Mouse (Mus musculus) lung, embryonic 14.5 days (tissue): ENCODE measurements around the gene Zbtb46. TPM values are rescaled to one million over a fixed set of nuclear protein-coding genes. Genes with fewer than 3 reads are reported as not detected.

Experiments
- ATAC-seq: fragments of 200-750 bp; cut with Nextera tagmentation; 2 replicates; pipeline ENCODE4 v1.8.0; 2017; ENCODE audit warnings: mild to moderate bottlenecking, moderate TSS enrichment, moderate library complexity; ENCODE audit not compliant: insufficient read depth
- DNase-seq: peaks from one replicate; pipeline ENCODE4 v3.0.0-alpha.2; 2015
- H3K27ac ChIP-seq: fragments of 300-500 bp; sonication (generic); 2 replicates; pipeline ENCODE4 v1.5.1; 2014; ENCODE audit warnings: low read depth, mild to moderate bottlenecking, moderate library complexity
- H3K27me3 ChIP-seq: fragments of 300-500 bp; sonication (generic); 2 replicates; pipeline ENCODE4 v1.6.1; 2014; ENCODE audit warnings: low read length, control low read depth; ENCODE audit not compliant: insufficient read depth
- H3K36me3 ChIP-seq: fragments of 300-500 bp; sonication (generic); 2 replicates; pipeline ENCODE4 v1.6.1; 2014; ENCODE audit warnings: control low read depth; ENCODE audit not compliant: insufficient read depth
- H3K4me1 ChIP-seq: fragments of 300-500 bp; sonication (generic); 2 replicates; pipeline ENCODE4 v1.6.1; 2014; ENCODE audit warnings: antibody characterized with exemption, control low read depth; ENCODE audit not compliant: insufficient read depth
- H3K4me2 ChIP-seq: fragments of 300-500 bp; sonication (generic); 2 replicates; pipeline ENCODE4 v1.6.1; 2014; ENCODE audit warnings: mild to moderate bottlenecking
- H3K4me3 ChIP-seq: fragments of 300-500 bp; sonication (generic); 2 replicates; pipeline ENCODE4 v1.5.1; 2014; ENCODE audit warnings: low read depth, low read length
- H3K9ac ChIP-seq: fragments of 300-500 bp; sonication (generic); 2 replicates; pipeline ENCODE4 v1.6.1; 2014
- H3K9me3 ChIP-seq: fragments of 300-500 bp; sonication (generic); 2 replicates; pipeline ENCODE4 v1.6.1; 2016; ENCODE audit warnings: low read depth, low read length, control low read depth
- CTCF ChIP-seq: IDR thresholded peaks from 2 replicates; pipeline ENCODE4 v1.5.1; 2016; ENCODE audit warnings: antibody characterized with exemption, low read depth
- WGBS: fragments of 180-500 bp; shearing (Covaris S2); extraction: QIAGEN DNeasy Blood & Tissue Kit; methylation state at CpG from one replicate; pipeline ENCODE4 v1.1.7; 2014; 5-methylcytosine and 5-hydroxymethylcytosine counted together
- polyA plus RNA-seq: library from polyadenylated mRNA; unstranded; fragments of >200 nt; fragmentation: Nextera tagmentation; extraction: Ambion mirVana; gene quantifications from 2 replicates; pipeline ENCODE4 v1.2.1, GENCODE M21; 2014

The Zbtb46 gene
- polyA plus RNA-seq, 1 experiment from 2014 or later: 14.6 TPM

DNA sequence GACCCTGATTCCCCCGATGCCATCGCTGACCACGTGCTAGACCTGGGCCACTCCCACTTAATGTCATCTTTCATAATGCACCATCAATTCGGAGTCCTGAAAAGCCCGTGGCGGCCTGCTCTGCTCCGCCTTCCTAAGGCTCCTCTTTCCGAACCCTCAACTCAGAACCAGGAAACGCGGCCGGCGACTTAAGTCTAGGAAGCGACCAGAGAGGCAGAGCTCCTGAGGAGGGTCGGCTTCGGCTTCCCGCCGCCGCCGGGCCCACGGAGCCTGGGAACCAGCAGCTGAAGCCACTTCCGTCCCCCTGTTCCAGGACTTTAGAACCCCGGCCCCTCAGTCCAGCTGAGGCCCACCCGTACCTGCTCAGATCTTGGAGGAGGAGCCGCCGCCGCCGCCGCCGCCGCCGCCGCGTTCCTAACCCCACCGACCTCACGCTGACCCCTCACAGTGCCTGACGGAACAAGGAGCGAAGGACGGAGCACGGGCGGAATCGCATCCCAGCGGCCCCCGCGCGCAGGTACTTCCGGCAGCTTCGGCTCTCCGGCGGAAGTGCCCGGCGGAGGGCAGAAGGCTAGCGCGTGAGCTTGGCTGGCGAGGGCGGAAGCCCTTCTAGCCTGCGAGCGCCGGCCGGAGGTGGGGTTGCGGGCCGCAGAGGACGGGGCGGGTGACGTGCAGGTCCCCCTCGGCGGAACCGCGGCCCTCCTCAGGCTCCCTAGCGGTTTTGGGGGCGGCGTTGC is 94.2 kb downstream of the Zbtb46 start, which contains the start of the genes Zgpat and Arfrp1:
Zgpat (plus strand) TSS at position 69 of the 737 bp plus-strand sequence.
Arfrp1 (minus strand) TSS at position 545 of the 737 bp plus-strand sequence.
- no peaks in the 10 kb centered on the region for H3K27me3 ChIP-seq
- WGBS: under 1% methylated on average over 71 of the region's 71 CpGs
- peaks cover 43% of the 10 kb centered on the region for H3K36me3 ChIP-seq

DNA sequence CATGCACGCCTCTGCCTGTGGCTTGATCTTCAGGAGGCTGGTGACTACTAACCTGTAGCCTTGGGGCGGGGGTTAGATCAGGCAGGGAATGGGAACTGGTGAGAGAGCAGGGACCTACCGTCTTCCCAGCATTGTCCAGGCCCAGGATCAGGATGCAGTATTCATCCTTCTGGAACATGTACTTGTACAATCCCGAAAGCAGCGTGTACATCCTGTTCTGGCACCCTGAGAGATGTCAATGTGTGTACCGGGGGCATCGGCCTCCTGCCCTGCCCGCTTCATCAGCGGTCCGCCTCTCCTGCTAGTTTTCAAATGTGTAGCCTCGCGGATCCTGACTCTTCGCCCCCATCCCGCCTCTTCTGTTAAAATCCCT is 94.8 kb downstream of the Zbtb46 start:
- no peaks in the 10 kb centered on the region for H3K27me3 ChIP-seq
- H3K4me3 ChIP-seq: peak overlapping the region; percentile 91
- peaks cover 16% of the 10 kb centered on the region for H3K4me1 ChIP-seq
- 8% methylated on average over 14 of the region's 14 CpGs for WGBS
- H3K36me3 ChIP-seq: peaks cover 43% of the 10 kb centered on the region
- H3K4me2 ChIP-seq: peak overlapping the region; percentile 96
- peak overlapping the region; percentile 94 for H3K27ac ChIP-seq
- H3K9me3 ChIP-seq: no peaks in the 10 kb centered on the region
- ATAC-seq (peak; percentile 10; the same call in 1 of the 2 replicates), DNase-seq (no peak)
- TF ChIP-seq CTCF: no peak
- peak overlapping the region; percentile 91 for H3K9ac ChIP-seq

More for the DNA sequence above, 94.2 kb downstream of the Zbtb46 start, which contains the start of the genes Zgpat and Arfrp1:
- no peak for TF ChIP-seq CTCF
- Histone ChIP-seq H3K4me3 (peak within 1 kb of the TSS; percentile 91), H3K9me3 (no peaks in the 10 kb centered on the region), H3K9ac (peak within 1 kb of the TSS; percentile 91), H3K27ac (peak within 1 kb of the TSS; percentile 94), H3K4me2 (peak within 1 kb of the TSS; percentile 96), H3K4me1 (peaks cover 16% of the 10 kb centered on the region)
- DNase-seq (peak; percentile 94), ATAC-seq (peak; percentile 93)

DNA sequence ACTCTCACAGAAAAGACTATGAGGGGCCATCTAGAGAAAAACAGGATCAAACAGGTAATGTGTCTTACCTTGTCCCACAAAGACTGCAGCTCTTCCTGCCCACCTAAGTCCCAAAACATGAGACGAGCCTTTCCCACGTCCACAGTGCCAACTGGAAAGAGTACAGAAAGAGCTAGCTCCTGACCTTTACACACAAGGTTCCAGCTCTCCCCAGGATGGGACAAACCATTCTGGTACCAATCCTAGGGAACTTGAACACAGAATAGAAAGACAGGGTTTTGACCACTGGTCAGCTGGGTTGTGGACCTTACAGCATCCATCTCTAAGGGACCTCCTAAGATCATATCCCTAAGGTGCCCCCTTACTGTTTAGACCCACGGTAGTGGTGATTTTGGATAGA is 95.3 kb downstream of the Zbtb46 start:
- no peak for TF ChIP-seq CTCF
- Histone ChIP-seq H3K27me3 (no peaks in the 10 kb centered on the region), H3K36me3 (peaks cover 43% of the 10 kb centered on the region), H3K9ac (peak overlapping the region; percentile 91), H3K4me1 (peaks cover 16% of the 10 kb centered on the region), H3K9me3 (no peaks in the 10 kb centered on the region), H3K4me3 (peak overlapping the region; percentile 91), H3K27ac (no peak overlapping the region), H3K4me2 (peak overlapping the region; percentile 96)
- DNase-seq: no peak
- WGBS: 69% methylated on average over 3 of the region's 3 CpGs
- ATAC-seq: no peak

DNA sequence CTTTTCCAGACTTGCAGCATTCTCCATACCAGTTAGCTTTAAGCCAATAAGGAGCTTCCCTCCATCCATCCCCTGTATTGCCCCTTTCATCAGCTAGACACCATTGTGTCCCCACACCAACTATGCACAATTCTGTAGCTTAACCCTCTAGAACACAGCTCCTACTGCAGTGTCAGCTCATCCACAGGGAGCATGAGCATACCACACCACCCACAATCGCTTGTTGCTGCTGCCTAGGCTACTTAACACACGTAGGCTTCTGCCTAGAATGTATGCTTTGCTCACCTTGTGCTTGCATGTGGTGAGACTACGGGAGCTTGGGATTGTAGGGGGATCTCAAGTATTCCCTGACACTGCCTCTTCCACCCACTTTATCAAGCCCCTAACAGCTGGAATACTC is 102.4 kb downstream of the Zbtb46 start:
- Histone ChIP-seq H3K4me3 (no peak overlapping the region), H3K9ac (no peak overlapping the region), H3K9me3 (no peaks in the 10 kb centered on the region), H3K27ac (no peak overlapping the region), H3K27me3 (no peaks in the 10 kb centered on the region), H3K4me2 (no peak overlapping the region), H3K4me1 (no peaks in the 10 kb centered on the region), H3K36me3 (peaks cover 95% of the 10 kb centered on the region)
- WGBS: 77% methylated on average over 3 of the region's 3 CpGs
- DNase-seq (no peak), ATAC-seq (no peak)
- TF ChIP-seq CTCF: no peak

DNA sequence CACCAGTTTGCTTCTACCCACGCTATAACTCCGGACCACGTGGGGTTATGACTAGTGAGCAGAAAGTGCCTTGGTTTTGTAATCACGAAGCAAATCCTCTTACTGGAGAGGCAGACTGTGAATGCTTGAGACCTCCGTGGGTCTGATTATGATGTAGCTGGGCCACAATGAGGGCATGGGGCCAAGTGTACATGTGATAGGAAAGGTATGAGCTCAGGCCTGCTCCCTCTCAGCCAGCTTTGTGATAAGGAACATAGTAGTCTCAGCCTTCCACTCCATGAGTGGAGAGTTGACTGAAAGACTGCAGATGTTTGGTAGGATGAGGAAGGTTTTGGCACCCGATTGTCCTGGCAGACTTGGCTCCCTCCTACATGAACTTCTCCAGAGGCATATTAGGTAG is 116.5 kb downstream of the Zbtb46 start:
- WGBS: 89% methylated on average over 6 of the region's 6 CpGs
- Histone ChIP-seq H3K4me1 (no peaks in the 10 kb centered on the region), H3K9ac (no peak overlapping the region), H3K36me3 (peaks cover 79% of the 10 kb centered on the region), H3K9me3 (no peaks in the 10 kb centered on the region), H3K4me2 (no peak overlapping the region), H3K27me3 (no peaks in the 10 kb centered on the region), H3K4me3 (no peak overlapping the region), H3K27ac (no peak overlapping the region)
- ATAC-seq (no peak), DNase-seq (no peak)
- no peak for TF ChIP-seq CTCF

DNA sequence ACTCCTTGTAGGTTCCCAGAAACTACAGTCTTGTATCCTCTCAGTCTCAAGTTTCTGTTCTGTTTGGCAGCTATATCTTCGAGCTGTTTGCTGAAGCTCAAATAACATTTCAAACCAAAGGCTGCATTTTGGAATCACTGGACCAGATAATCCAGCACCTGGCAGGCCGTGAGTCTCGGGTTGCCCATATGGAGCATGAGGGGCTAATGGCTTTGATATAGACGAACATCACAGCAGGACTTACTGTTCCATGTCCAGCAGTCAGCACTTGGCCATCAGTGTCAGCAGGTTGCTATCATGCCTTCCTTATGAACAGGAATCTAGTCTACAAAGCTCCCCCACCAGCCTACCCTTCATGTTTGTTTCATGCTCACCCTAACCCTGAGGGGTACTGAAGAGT is 118.8 kb downstream of the Zbtb46 start:
- Histone ChIP-seq H3K36me3 (peaks cover 79% of the 10 kb centered on the region), H3K9ac (no peak overlapping the region), H3K9me3 (no peaks in the 10 kb centered on the region), H3K4me2 (no peak overlapping the region), H3K27me3 (no peaks in the 10 kb centered on the region), H3K4me3 (no peak overlapping the region), H3K27ac (no peak overlapping the region), H3K4me1 (no peaks in the 10 kb centered on the region)
- DNase-seq (no peak), ATAC-seq (no peak)
- 88% methylated on average over 4 of the region's 4 CpGs for WGBS
- TF ChIP-seq CTCF: no peak

Other genes starting within 250 kb of the Zbtb46 start
- gene Srms, start 246.2 kb downstream of the Zbtb46 start, polyA plus RNA-seq: 0.16 and 0.22 TPM in 2 replicates
- 0.21 and 0.27 TPM in 2 replicates for gene Fndc11, start 239.4 kb downstream of the Zbtb46 start, polyA plus RNA-seq
- gene Helz2, start 217.4 kb downstream of the Zbtb46 start, polyA plus RNA-seq: 2.5 and 3.0 TPM in 2 replicates
- gene Gmeb2, start 171.4 kb downstream of the Zbtb46 start, polyA plus RNA-seq: 18.0 and 21.2 TPM in 2 replicates
- 1.6 and 2.5 TPM in 2 replicates for gene Stmn3, start 144.9 kb downstream of the Zbtb46 start, polyA plus RNA-seq
- gene Rtel1, start 139.7 kb downstream of the Zbtb46 start, polyA plus RNA-seq: 67.0 and 70.3 TPM in 2 replicates
- 35.7 and 41.1 TPM in 2 replicates for gene Zgpat, start 94.5 kb downstream of the Zbtb46 start, polyA plus RNA-seq
- gene Arfrp1, start 94.0 kb downstream of the Zbtb46 start, polyA plus RNA-seq: 54.1 and 54.2 TPM in 2 replicates
- 19.6 and 26.6 TPM in 2 replicates for gene Lime1, start 79.3 kb downstream of the Zbtb46 start, polyA plus RNA-seq
- gene Abhd16b, start 33.8 kb upstream of the Zbtb46 start, polyA plus RNA-seq: 0.13 and 0.24 TPM in 2 replicates
- gene Tpd52l2, start 37.7 kb upstream of the Zbtb46 start, polyA plus RNA-seq: 160 and 165 TPM in 2 replicates
- gene Dnajc5, start 61.1 kb upstream of the Zbtb46 start, polyA plus RNA-seq: 79.4 and 81.3 TPM in 2 replicates
- 36.9 and 38.3 TPM in 2 replicates for gene Uckl1, start 125.5 kb upstream of the Zbtb46 start, polyA plus RNA-seq
- gene Prpf6, start 132.4 kb upstream of the Zbtb46 start, polyA plus RNA-seq: 58.8 and 59.6 TPM in 2 replicates
- gene Zfp512b, start 133.4 kb upstream of the Zbtb46 start, polyA plus RNA-seq: 52.5 and 58.6 TPM in 2 replicates
- 23.2 and 27.8 TPM in 2 replicates for gene Samd10, start 139.8 kb upstream of the Zbtb46 start, polyA plus RNA-seq
- not detected in 2 replicates for gene Gm29797, start 197.6 kb upstream of the Zbtb46 start, polyA plus RNA-seq
- 55.4 and 64.7 TPM in 2 replicates for gene Sox18, start 212.2 kb upstream of the Zbtb46 start, polyA plus RNA-seq
- 22.5 and 25.7 TPM in 2 replicates for gene Tcea2, start 220.9 kb upstream of the Zbtb46 start, polyA plus RNA-seq
- 91.3 and 93.8 TPM in 2 replicates for gene Rgs19, start 234.6 kb upstream of the Zbtb46 start, polyA plus RNA-seq
- not detected in 2 replicates for gene Lkaaear1, start 239.0 kb upstream of the Zbtb46 start, polyA plus RNA-seq